Mouse (Mus musculus): ENCODE measurements at regions not wholly inside any gene's neighbourhood (a gene's known extent, or its start where the extent isn't known, plus 50 kb on each side); places are given as distances from the start of the nearest gene placed in this dataset.

DNA sequence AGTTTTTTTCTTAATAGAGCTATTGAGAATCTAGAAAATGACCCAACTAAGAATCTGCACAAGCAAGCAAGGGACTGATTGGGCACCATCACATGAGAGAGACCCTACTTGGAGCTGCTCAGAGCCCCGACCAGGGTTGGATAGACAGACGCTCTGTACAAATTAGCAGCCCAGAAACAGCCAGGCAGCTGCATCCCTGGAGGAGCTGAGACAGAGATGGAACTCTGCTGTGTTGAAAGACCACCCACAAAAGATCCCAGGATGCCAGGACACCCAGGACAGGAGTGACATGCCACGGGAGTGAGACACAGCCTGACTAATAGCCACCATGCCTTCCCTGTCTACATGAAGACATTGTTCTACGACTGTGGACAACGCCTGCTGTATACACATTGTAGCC is 147.9 kb downstream of the Gm826 start:
- DNase-seq, result no peak

DNA sequence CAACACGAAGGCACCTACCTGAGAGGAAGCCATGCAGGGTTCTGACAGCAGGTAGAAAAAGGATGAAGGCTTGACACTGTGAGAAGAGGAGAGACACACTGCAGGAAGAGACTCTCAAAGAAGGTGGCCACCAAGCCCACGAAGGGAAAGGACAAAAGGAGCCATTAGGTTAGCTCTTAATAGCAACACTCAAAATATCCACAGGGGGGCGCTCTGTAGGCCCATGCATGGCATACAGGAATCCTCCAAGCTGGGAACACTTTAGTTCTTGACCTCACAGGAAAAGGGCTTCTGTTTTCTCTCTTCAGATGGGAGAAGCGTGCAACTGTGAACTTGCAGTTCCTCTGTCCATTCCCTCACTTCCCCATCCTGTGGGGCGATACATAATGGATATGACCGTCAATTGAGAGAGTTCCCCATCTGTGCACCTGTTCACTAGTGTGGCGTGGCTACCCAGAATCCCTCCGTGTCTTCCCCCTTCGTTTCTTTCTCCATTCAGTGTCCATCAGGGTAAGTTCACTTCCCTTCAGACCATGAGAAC is 162.9 kb downstream of the Gm826 start:
- peak; percentile 12 for DNase-seq

DNA sequence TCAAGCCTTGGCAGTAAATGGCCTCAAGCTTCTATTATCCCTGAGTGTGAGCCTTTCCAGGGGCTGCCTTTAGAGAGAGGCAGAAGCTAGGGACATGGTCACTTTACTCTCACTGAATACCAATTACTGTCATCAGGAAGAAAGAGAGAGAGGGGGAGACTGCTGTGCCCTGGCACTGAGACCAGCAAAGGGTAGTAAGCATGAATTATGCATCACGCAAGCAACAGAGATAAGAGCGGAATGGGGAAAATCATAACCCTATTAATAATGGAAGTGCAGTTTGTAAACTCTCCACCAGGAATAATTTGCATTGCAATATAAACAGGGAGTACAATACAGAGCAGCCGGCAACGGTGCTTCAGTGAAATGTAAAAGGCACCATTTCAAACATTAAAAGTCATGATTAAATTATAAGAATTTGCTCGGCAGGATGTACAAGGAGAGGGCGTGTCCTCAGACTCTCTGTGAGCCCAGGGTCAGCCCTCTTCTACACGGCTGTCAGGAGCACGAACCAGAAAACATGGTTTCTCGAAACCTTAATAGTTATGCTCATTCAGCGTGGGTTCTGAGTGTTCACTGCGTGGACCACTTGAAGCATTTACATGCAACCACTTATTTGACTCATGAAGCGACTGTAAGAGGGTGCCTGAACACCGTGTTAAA is 175.2 kb downstream of the Gm826 start:
- DNase-seq, result no peak

- no peak for DNase-seq
Observed at GRCm38 (mm10) chr2:160153781-160154180, 180.2 kb downstream of the Gm826 start.

GRCm38 (mm10) chr2:160152101-160152500 is 181.9 kb downstream of the Gm826 start:
- no peak for DNase-seq

GRCm38 (mm10) chr2:160148936-160149335 is 185.0 kb downstream of the Gm826 start:
- DNase-seq, result no peak

DNA sequence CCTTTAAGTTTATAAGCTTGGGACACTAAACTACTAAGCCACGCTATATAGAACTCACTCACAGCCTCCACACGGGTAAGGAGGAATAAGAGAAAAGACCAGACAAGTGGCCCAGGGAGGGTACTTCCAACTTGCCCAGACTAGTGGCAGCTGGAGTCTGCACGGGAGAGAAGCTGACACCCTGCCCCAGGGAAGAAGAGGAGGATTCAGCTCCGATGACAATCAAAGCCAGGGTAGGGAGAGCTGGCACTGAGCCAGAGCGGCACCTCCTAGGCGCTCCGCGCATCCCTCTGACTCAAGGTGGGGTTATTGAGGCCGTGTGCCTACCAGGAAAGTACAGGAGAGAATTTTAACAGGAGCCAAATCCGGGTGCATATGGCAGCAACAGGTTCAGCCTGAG is 185.4 kb downstream of the Gm826 start:
- no peak for DNase-seq

DNA sequence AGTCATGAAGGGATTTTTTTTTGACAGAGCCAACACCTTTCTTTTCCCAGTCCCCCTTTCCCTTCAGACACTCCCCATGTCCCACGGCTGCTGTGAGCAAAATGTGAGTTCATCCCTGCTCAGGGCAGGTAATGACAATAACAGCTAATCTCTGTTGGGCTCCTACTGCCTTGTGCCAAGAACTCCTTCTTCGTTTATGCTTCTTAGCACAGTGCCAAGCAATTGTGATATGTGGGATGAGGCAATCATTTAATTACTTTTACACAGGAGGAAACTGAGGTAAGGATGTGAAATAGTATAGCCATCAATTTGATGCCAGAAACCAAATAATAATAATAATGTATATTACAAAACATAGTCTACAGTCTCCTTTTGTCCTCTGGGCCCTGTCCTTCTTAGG is 185.9 kb downstream of the Gm826 start:
- no peak for DNase-seq

DNA sequence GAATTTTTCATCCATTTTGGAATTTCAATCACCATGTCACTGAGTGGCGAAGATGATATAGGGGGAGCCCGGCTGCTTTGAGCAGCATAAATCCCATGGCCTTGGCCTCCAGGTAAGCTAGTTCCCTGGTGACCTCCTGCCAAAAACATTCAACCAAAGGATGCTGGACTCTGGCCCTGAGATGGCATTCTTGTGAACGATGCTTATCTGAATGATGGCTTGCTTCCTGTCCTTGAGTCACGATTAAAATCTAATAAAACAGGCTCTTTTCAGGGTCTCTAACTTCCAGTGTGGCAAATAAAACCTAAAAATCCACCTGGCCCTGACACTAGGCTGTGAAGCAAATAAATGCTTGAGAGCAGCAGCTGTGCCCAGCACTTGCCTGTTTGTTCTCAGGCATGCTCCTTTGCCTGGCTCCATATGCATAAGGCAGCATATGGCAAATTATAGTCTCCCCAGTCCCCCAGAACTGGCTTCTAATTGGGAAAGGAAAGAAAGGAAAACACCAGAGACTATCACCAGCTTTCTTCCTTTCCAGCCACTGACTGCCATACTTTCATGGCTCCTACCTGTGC is 193.7 kb downstream of the Gm826 start:
- no peak for DNase-seq

GRCm38 (mm10) chr2:160138091-160138490 is 195.9 kb downstream of the Gm826 start:
- DNase-seq, result no peak

DNA sequence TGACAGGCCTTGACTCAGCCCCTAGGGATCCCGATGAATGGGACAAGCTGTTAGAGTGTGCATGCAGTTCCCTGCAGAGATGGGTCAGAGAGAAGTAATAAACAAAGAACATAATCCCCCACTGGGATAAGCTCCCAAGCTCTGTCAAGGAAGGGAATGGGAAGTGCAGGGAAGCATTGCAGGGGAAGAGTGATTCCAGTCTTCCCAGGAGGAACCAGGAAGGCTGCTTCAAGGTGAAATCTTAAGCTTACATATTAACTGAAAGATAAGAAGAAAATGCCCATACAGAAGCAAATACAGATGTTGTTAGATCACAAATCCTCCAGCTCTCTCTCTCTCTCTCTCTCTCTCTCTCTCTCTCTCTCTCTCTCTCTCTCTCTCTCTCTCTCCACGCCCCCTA is 202.2 kb downstream of the Gm826 start:
- DNase-seq, result no peak

DNA sequence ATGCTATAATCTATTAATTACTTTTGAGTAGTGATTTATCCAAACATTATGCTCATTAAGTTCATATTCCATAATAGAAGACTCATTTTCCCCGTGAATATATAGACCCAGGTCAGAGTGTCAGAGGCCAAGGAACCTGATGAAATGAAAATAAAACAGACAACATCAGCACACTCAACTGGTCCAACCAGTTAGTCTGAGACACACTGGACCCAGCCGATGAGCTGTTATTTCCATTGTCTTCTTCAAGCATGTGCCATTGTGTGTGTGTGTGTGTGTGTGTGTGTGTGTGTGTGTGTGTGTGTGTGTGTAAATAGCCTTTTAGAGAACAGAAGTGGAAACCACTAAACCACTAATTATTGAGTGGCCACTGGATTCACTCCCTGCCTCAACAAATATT is 202.6 kb downstream of the Gm826 start:
- no peak for DNase-seq

DNA sequence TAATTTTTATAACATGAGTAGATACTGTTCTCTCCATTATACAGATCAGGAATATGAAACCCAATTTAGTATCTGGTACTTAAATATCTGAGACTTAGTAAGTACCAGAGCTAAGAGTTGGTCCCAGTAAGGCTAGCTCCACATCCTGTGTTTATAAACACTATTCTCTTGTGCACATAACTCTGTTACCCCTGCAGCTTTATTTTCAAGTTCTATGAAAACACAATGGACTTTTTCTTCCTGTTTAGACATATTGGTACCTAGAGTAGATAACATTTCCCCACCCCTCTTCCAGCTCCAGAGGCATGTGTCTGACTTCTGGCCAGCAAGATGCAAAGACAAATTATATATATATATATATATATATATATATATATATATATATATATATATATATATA is 216.8 kb downstream of the Gm826 start:
- no peak for DNase-seq

- no peak for DNase-seq
Observed at GRCm38 (mm10) chr2:160111176-160111692, 222.7 kb downstream of the Gm826 start.

DNA sequence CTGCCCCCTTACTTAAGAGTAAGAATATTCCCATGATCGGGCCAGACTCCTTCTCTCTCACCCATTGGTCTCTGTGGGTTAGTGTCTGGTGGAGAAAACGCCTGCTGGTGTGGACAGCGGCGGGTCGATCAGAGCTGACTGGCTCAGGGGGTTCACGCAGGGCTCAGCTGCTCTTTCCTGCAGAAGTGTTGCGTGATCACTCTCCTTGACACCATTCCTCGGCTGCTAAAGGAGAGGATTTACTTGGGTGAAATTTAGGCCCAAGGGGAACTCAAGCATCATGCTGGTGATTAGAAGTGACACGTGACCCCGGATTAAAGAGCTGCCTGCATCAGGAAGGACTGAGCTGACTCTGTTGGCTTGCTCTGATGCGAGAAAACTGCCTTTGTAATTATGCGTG is 240.9 kb downstream of the Gm826 start:
- no peak for DNase-seq

DNA sequence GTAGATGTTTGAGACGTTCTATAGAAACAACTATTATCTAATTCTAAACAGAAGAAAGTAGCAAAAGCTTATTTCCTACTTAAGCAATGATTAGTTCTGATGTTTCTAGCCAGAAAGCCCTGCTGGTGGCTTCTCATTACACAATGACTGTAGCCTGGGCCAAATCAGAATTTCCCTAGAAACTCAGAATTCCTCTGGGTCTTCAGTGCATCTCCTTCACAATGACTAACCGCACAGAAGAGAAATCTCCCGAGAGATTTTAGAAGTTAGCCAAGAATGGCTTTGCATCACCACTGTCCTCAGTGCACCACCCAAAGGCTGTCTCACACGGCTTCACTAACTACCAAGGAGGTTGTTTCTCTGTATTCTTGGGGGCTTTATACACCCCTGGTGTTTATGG is 248.0 kb downstream of the Gm826 start:
- DNase-seq, result no peak

GRCm38 (mm10) chr2:160083674-160084073 is 250.3 kb downstream of the Gm826 start:
- no peak for DNase-seq

DNA sequence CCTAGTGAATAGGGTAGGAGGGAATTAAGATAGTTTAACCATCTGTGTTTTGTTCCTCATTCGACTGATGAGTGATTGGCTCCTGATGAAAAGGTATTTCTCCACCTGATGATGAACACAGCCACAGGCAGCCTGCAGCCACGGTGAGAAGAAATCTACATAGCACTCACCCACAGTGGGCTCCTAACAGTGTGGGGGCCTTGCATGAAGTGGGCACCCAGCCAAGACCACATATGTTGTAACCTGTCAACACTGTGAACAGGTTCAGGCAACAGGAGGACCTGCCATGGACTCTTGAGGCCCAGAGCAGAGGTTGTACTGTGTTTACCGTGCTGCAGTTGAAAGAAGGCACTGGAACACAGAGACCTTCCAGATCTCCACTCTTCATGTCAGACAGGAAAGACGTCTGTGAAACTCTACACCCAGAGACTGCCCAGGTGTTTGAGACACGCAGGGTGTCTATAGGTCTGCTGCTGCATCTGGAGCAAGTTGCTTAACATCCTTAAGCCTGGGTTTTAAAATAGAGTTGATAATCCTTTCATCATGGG is 251.8 kb downstream of the Gm826 start:
- DNase-seq, result no peak

DNA sequence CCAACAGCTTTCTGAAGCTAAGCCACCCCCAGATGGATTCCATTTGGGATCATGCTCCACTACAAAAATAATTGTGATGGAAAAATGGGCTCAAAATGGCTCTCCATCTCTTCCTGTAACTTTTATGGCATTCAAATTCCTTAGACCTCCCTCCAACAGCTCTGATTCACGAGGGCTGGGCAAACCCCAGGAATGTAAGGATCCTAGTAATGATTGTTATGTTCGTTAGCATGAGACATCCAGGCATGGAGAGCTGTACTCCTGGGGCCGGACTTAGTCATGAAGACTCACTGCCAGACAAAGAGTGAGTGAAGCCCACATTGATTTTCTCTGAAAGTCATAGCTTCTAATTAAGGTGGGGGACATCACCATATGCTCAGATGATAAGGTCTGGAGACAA is 258.3 kb downstream of the Gm826 start:
- no peak for DNase-seq

GRCm38 (mm10) chr2:160070441-160070840 is 263.5 kb downstream of the Gm826 start:
- DNase-seq, result no peak

DNA sequence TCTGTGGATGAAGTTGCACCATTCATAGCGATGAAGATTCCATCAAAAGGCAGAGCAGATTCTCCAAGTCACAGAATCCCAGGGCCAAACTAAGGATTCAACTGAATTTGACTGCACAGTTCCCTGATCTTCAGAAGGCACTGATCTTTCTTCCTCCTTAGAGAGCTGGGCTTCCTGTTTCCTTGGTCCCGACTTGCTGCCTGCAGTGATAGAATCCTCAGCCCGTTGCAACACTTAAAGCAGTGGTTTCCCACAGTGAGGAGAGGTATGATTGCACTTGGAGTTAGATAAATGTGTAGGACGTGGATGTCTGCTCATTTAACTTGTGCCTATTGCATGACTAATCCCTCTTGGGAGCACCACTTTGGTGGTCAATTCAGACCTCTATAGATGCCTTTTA is 265.2 kb downstream of the Gm826 start:
- no peak for DNase-seq

DNA sequence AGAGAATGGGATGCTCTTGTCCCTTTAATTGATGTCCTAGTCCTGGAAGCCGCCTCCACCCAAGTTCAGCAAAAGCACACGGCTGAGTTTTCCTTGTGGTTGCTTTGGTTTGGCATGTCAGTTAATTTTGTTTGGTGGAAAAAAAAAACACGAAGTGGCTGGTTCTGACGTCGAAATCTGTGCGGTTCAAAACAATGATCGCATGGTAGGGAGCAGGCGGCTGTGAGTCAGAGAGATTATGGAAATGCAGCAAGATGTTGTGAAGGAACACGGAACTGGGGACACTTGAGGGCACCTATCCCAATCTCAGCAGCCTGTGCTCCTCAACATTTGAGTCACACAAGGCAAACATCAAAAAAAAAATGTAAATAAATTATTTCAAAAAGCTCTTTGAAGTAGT is 266.1 kb downstream of the Gm826 start:
- DNase-seq, result no peak

DNA sequence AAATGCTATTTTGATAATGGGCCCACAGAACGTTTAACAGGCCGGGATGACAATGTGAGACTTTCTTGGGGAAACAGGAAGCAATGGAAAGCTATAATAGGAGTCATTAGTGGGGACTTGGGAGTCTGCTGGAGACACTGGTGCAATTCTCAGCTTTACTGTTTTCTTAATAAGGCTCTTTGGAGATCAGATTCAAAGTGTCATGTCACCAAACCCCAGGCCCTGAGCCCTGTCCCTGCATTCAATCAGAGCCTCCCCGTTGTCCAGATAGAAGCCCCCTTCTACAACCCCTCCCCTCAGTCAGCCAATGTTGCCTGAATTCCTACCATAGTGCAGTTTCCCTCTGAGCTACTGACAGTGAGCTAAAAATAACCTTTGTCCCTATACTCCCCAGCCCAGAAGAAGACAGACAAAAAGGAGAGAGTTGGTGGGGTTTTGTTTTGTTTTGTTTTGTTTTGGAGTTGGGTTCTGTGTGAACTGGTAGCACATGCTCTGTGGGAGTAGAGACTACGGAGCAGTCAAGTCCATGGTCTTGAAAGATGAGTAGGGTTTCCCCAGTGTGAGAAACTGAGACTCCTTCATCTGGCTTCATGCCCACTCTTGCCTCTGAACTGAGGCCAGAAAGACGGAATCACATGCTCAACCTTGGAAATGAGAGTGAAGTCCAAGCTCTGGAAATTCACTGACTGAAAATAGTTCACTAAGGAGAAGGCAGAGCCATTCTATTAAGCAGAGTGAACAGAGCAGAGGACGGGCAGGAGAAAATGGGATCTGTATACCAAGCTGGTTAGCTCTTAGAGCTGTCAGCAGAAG is 267.3 kb downstream of the Gm826 start:
- peak; percentile 82 for DNase-seq
